Mouse (Mus musculus) thymus, postnatal 0 days (tissue): Measurements from ENCODE around the gene Fads2. TPM values are rescaled to one million over a fixed set of nuclear protein-coding genes. Genes with fewer than 3 reads are reported as not detected.
"Not testable (repeated sequence)": the region's sequence is repeated elsewhere in the genome, so short reads cannot be mapped to it uniquely, and the experiment has no call there.

Source experiments
- DNase-seq: peaks from one replicate; pipeline ENCODE4 v3.0.0-alpha.2; 2015; ENCODE audit warnings: low spot score
- polyA plus RNA-seq: library from polyadenylated mRNA; unstranded; fragments of >200 nt; fragmentation: Nextera tagmentation; extraction: Ambion mirVana; gene quantifications from 2 replicates; pipeline ENCODE4 v1.2.1, GENCODE M21; 2015

Fads2 gene
- 27.7 and 29.0 TPM in 2 replicates for polyA plus RNA-seq

GRCm38 (mm10) chr19:10101341-10102053 is at the start of gene Fads2:
Fads2 (minus strand) TSS chr19:10101746.
- peak; percentile 72 for DNase-seq

GRCm38 (mm10) chr19:10149189-10149588 is 47.6 kb upstream of the Fads2 start:
- DNase-seq: no peak

GRCm38 (mm10) chr19:10148555-10148954 is 47.0 kb upstream of the Fads2 start:
- DNase-seq: no peak

GRCm38 (mm10) chr19:10144464-10144863 is 42.9 kb upstream of the Fads2 start:
- no peak for DNase-seq

GRCm38 (mm10) chr19:10143667-10144066 is 42.1 kb upstream of the Fads2 start:
- DNase-seq: no peak

GRCm38 (mm10) chr19:10139736-10140135 is 38.2 kb upstream of the Fads2 start:
- DNase-seq: no peak

GRCm38 (mm10) chr19:10137423-10137822 is 35.9 kb upstream of the Fads2 start:
- no peak for DNase-seq

- DNase-seq: no peak
Observed at GRCm38 (mm10) chr19:10134692-10135091, 33.1 kb upstream of the Fads2 start.

- not testable (repeated sequence) for DNase-seq
Observed at GRCm38 (mm10) chr19:10129547-10129946, 28.0 kb upstream of the Fads2 start.

- DNase-seq: no peak
Observed at GRCm38 (mm10) chr19:10126479-10127250, 25.1 kb upstream of the Fads2 start.

- no peak for DNase-seq
Observed at GRCm38 (mm10) chr19:10123892-10124634, 22.5 kb upstream of the Fads2 start.

- no peak for DNase-seq
Observed at GRCm38 (mm10) chr19:10122021-10122631, 20.6 kb upstream of the Fads2 start.

GRCm38 (mm10) chr19:10116641-10117040 is 15.1 kb upstream of the Fads2 start:
- DNase-seq: no peak

GRCm38 (mm10) chr19:10115373-10116158 is 14.0 kb upstream of the Fads2 start:
- DNase-seq: no peak

- DNase-seq: no peak
Observed at GRCm38 (mm10) chr19:10112956-10113355, 11.4 kb upstream of the Fads2 start.

GRCm38 (mm10) chr19:10108666-10109065 is 7.1 kb upstream of the Fads2 start:
- no peak for DNase-seq

GRCm38 (mm10) chr19:10108129-10108528 is 6.6 kb upstream of the Fads2 start:
- no peak for DNase-seq

GRCm38 (mm10) chr19:10107051-10107611 is 5.6 kb upstream of the Fads2 start:
- DNase-seq: no peak

GRCm38 (mm10) chr19:10106634-10107033 is 5.1 kb upstream of the Fads2 start:
- no peak for DNase-seq

- no peak for DNase-seq
Observed at GRCm38 (mm10) chr19:10105034-10105493, 3.5 kb upstream of the Fads2 start.
